Mouse (Mus musculus): ENCODE results near the gene Cish.

DNA sequence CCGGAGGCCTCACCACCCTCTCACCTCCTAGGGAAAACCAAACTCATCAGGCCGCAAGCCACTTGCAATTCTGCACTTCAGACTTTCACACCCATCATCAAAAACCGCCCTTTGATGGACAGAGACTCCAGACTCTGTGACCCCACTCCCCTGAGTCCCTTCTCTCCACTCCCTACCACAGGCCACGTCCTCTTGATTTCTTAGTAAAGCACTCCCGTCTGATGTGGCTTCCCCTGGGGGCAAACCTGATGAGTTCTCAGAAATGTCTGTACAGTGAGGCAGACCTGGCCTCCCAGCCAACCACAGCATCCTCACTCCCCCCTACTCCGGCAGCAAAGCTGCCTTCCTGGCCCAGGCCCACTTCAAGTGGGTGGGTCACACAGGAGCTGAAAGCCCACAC lies 38.5 kb downstream of the Cish start:
- no peak for TF ChIP-seq CTCF (IDR thresholded peaks at IDR 0.05; ENCODE audit: control insufficient read depth, insufficient read depth, insufficient read length)
- TF ChIP-seq MAX (IDR thresholded peaks at IDR 0.05) = no peak
- TF ChIP-seq MYOG (IDR thresholded peaks at IDR 0.05; ENCODE audit: control insufficient read depth, extremely low read depth, insufficient read length) = no peak
- TF ChIP-seq CEBPB (IDR thresholded peaks at IDR 0.05; ENCODE audit: low read depth) = no peak
